Mouse (Mus musculus): ENCODE results near the gene Slc20a1.

DNA sequence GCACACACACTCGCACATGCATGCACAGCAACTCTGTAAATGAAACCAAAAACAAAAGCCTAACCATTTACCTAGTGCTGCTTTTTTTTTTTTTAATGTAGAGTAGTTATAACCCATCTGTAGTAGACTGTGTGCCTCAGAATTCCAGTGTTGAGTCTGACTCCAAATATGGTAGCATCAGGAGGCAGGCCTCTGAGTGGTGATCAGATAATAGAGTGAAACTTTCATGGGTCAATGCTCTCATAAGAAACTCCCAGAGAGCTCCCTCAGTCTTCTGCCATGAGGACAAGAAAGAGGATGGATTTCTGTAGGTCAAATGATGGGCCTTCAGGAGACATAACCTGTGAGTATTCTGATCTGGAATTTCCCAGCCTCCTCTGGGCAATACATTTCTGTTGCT, 16.2 kb upstream of the Slc20a1 start:
- no peak for TF ChIP-seq CTCF (IDR thresholded peaks at IDR 0.05; ENCODE audit: low read depth)
- no peak for TF ChIP-seq EP300 (IDR thresholded peaks at IDR 0.05; ENCODE audit: low read depth)
